Comparison of ENCODE assay signal across 22 mouse cellular contexts in genomic region chr10:45925746-45926145, GRCm38 (mm10).
A peak's percentile ranks its signal among the peaks of the same experiment; 100 is the strongest.
DNase-seq lines count a peak whose midpoint lies in the region; ATAC-seq and TF ChIP-seq lines count a peak whose summit lies in the region.
"Had no signal": no experiment of that assay in that cellular context is flagged by ENCODE, and none has a peak within 500 bp of the region (broad histone marks: within the 10 kb centered on the region; RNA-seq: fewer than 3 reads in every experiment).

No protein-coding gene starts in this region.

- peak; percentile 5 for DNase-seq in adrenal gland, postnatal 10 days
- no peak for DNase-seq in adrenal gland, postnatal 36 days
- DNase-seq in cerebellum, postnatal 10 days, result peak; percentile 28 to 39
- no peak for DNase-seq in cerebellum, postnatal 4 days (ENCODE audit: low spot score in 2 of 2)
- DNase-seq in cerebellum, postnatal 36 days, result peak; percentile 11 to 17
- DNase-seq in midbrain, postnatal 0 days (ENCODE audit: low spot score), result peak; percentile 3
- DNase-seq: adrenal gland, postnatal 14 days; forebrain, postnatal 0 days; gastrocnemius, adult 2 months; gastrocnemius, postnatal 14 days; heart, adult 11 months; kidney, adult 18-20 months; kidney, adult 9 months had no signal

- no peak for TF ChIP-seq CTCF in midbrain, postnatal 0 days (IDR thresholded peaks at IDR 0.05)

- H3K27me3 ChIP-seq in midbrain, postnatal 0 days (ENCODE audit: insufficient read depth, low read length), result no peaks in the 10 kb centered on the region
- no peaks in the 10 kb centered on the region for H3K27me3 ChIP-seq in midbrain, embryonic 16.5 days (ENCODE audit: control insufficient read depth, insufficient read depth, low read depth, low read length)
- H3K27me3 ChIP-seq: hindbrain, embryonic 13.5 days had no signal

- WGBS in midbrain, postnatal 0 days, result 48% methylated on average over 1 of the region's 1 CpGs
- WGBS in midbrain, embryonic 16.5 days, result 42% methylated on average over 1 of the region's 1 CpGs

- H3K36me3 ChIP-seq in midbrain, postnatal 0 days (ENCODE audit: insufficient read depth, low read length), result no peaks in the 10 kb centered on the region
- H3K36me3 ChIP-seq in midbrain, embryonic 16.5 days (ENCODE audit: control insufficient read depth, insufficient read depth, low read length), result no peaks in the 10 kb centered on the region
- H3K36me3 ChIP-seq: hindbrain, embryonic 13.5 days had no signal

- no peak overlapping the region for H3K4me3 ChIP-seq in midbrain, postnatal 0 days (ENCODE audit: low read depth, low read length)
- H3K4me3 ChIP-seq in midbrain, embryonic 16.5 days (ENCODE audit: low read depth, low read length), result no peak overlapping the region
- H3K4me3 ChIP-seq: gastrocnemius, adult 2 months; hindbrain, embryonic 13.5 days had no signal

- H3K4me1 ChIP-seq in midbrain, postnatal 0 days (ENCODE audit: insufficient read depth, low read length), result no peaks in the 10 kb centered on the region
- H3K4me1 ChIP-seq in midbrain, embryonic 16.5 days (ENCODE audit: control insufficient read depth, insufficient read depth, low read length), result no peaks in the 10 kb centered on the region
- H3K4me1 ChIP-seq: hindbrain, embryonic 13.5 days had no signal

- no peak overlapping the region for H3K9ac ChIP-seq in midbrain, postnatal 0 days (replicated peaks; ENCODE audit: low read length, poor library complexity, severe bottlenecking)
- no peak overlapping the region for H3K9ac ChIP-seq in midbrain, embryonic 16.5 days (ENCODE audit: low read depth, low read length)
- H3K9ac ChIP-seq: forebrain, postnatal 0 days; hindbrain, embryonic 13.5 days had no signal

- ATAC-seq in cerebellum, adult (ENCODE audit: insufficient number of reproducible peaks, low FRiP score, low TSS enrichment), result no peak; the same call in 1 of the 2 replicates
- ATAC-seq in midbrain, postnatal 0 days (ENCODE audit: low FRiP score), result no peak
- ATAC-seq in midbrain, embryonic 16.5 days, result no peak
- ATAC-seq: activated CD4-positive, CD25-positive, alpha-beta regulatory T cell, adult 4 months; forebrain, embryonic 14.5 days; forebrain, postnatal 0 days; hindbrain, embryonic 16.5 days; inflammation-experienced regulatory T-cells, adult 6 months; intestine, embryonic 16.5 days had no signal

- H3K27ac ChIP-seq in midbrain, postnatal 0 days (ENCODE audit: low read depth, low read length), result no peak overlapping the region
- no peak overlapping the region for H3K27ac ChIP-seq in midbrain, embryonic 16.5 days (ENCODE audit: low read length)
- H3K27ac ChIP-seq: gastrocnemius, adult 2 months; hindbrain, embryonic 13.5 days had no signal

- no peaks in the 10 kb centered on the region for H3K9me3 ChIP-seq in midbrain, postnatal 0 days (ENCODE audit: low read length)
- no peaks in the 10 kb centered on the region for H3K9me3 ChIP-seq in midbrain, embryonic 16.5 days (replicated peaks; ENCODE audit: control insufficient read depth, low read length, poor library complexity, severe bottlenecking)
- H3K9me3 ChIP-seq: hindbrain, embryonic 13.5 days had no signal

- no peak overlapping the region for H3K4me2 ChIP-seq in midbrain, postnatal 0 days (ENCODE audit: low read depth, low read length, poor library complexity, severe bottlenecking)
- H3K4me2 ChIP-seq in midbrain, embryonic 16.5 days (ENCODE audit: low read length), result no peak overlapping the region
- H3K4me2 ChIP-seq: heart, embryonic 11.5 days; hindbrain, embryonic 13.5 days had no signal

Comparison
In these comparisons a context has a peak if more than half of its experiments do, and no peak if none do; other contexts are left out.
1. DNase-seq: peak in adrenal gland, postnatal 10 days (single experiment), cerebellum, postnatal 10 days (2 of 2), cerebellum, postnatal 36 days (2 of 2) and midbrain, postnatal 0 days (single experiment); none in adrenal gland, postnatal 36 days (0 of 2) and cerebellum, postnatal 4 days (0 of 2).